Mouse (Mus musculus) midbrain, postnatal 0 days (tissue): ENCODE data around the gene Cdc20b. TPM values are rescaled to one million over a fixed set of nuclear protein-coding genes. Genes with fewer than 3 reads are reported as not detected.

Experiments
- ATAC-seq: fragments of 200-750 bp; cut with Nextera tagmentation; 2 replicates; pipeline ENCODE4 v1.8.0; 2017; ENCODE audit warnings: moderate number of reproducible peaks, mild to moderate bottlenecking, moderate TSS enrichment, moderate library complexity; ENCODE audit not compliant: low FRiP score
- DNase-seq: peaks from one replicate; pipeline ENCODE4 v3.0.0-alpha.2; 2015; ENCODE audit warnings: low spot score
- H3K27ac ChIP-seq: fragments of 300-500 bp; sonication (generic); 2 replicates; pipeline ENCODE4 v1.5.1; 2014; ENCODE audit warnings: low read depth, mild to moderate bottlenecking, low read length, mixed read lengths
- H3K27me3 ChIP-seq: fragments of 300-500 bp; sonication (generic); 2 replicates; pipeline ENCODE4 v1.6.1; 2014; ENCODE audit warnings: low read length, control low read depth, mixed read lengths; ENCODE audit not compliant: insufficient read depth
- H3K36me3 ChIP-seq: fragments of 300-500 bp; sonication (generic); 2 replicates; pipeline ENCODE4 v1.6.1; 2014; ENCODE audit warnings: low read length, control low read depth, mixed read lengths; ENCODE audit not compliant: insufficient read depth
- H3K4me1 ChIP-seq: fragments of 300-500 bp; sonication (generic); 2 replicates; pipeline ENCODE4 v1.6.1; 2014; ENCODE audit warnings: mild to moderate bottlenecking, control low read depth, antibody characterized with exemption, low read length, mixed read lengths; ENCODE audit not compliant: insufficient read depth
- H3K4me2 ChIP-seq: fragments of 300-500 bp; sonication (generic); 2 replicates; pipeline ENCODE4 v1.6.1; 2014; ENCODE audit warnings: low read depth, mild to moderate bottlenecking, low read length, mixed read lengths; ENCODE audit not compliant: poor library complexity, severe bottlenecking
- H3K4me3 ChIP-seq: fragments of 300-500 bp; sonication (generic); 2 replicates; pipeline ENCODE4 v1.5.1; 2014; ENCODE audit warnings: low read depth, mild to moderate bottlenecking, low read length, moderate library complexity
- H3K9ac ChIP-seq: fragments of 300-500 bp; sonication (generic); replicated peaks from 2 replicates; pipeline ENCODE4 v1.6.1; 2014; ENCODE audit warnings: mild to moderate bottlenecking, low read length, moderate library complexity, mixed read lengths; ENCODE audit not compliant: poor library complexity, severe bottlenecking
- H3K9me3 ChIP-seq: fragments of 300-500 bp; sonication (generic); 2 replicates; pipeline ENCODE4 v1.6.1; 2016; ENCODE audit warnings: low read length, control low read depth
- CTCF ChIP-seq: IDR thresholded peaks from 2 replicates; pipeline ENCODE4 v1.5.1; 2016; ENCODE audit warnings: antibody characterized with exemption, mild to moderate bottlenecking
- WGBS: fragments of 180-500 bp; shearing (Covaris S2); extraction: QIAGEN DNeasy Blood & Tissue Kit; methylation state at CpG from one replicate; pipeline ENCODE4 v1.1.7; 2014; 5-methylcytosine and 5-hydroxymethylcytosine counted together
- polyA plus RNA-seq: library from polyadenylated mRNA; unstranded; fragments of >200 nt; fragmentation: Nextera tagmentation; extraction: Ambion mirVana; gene quantifications from 2 replicates; pipeline ENCODE4 v1.2.1, GENCODE M21; 2015
- total RNA-seq: library from RNA; depleted of rRNA; stranded (reverse); fragments of >200 nt; gene quantifications from 2 replicates; pipeline ENCODE4 v1.2.3, GENCODE M21; 2014

The Cdc20b gene
- total and polyA plus RNA-seq, 2 experiments from 2014 or later = 0.15 to 2.0 TPM

- no peaks in the 10 kb centered on the region for H3K4me1 ChIP-seq
- peak within 1 kb of the TSS; percentile 50 for H3K9ac ChIP-seq
- H3K27me3 ChIP-seq = no peaks in the 10 kb centered on the region
- TF ChIP-seq CTCF = peak; percentile 78
- H3K36me3 ChIP-seq = no peaks in the 10 kb centered on the region
- H3K4me2 ChIP-seq = peak within 1 kb of the TSS; percentile 70
- H3K9me3 ChIP-seq = no peaks in the 10 kb centered on the region
- ATAC-seq (peak; percentile 84), DNase-seq (peak; percentile 83)
- 4% methylated on average over 21 of the region's 21 CpGs for WGBS
- peak within 1 kb of the TSS; percentile 45 for H3K4me3 ChIP-seq
- 0 out of 2 replicates have a peak within 1 kb of the TSS, but pooled peaks have one; percentile 6 for H3K27ac ChIP-seq
Measured at GRCm38 (mm10) chr13:113046211-113046883, 11.4 kb downstream of the Cdc20b start, which contains the start of gene Gpx8. Gene Gpx8 (minus strand): TSS chr13:113046410.

GRCm38 (mm10) chr13:113047018-113047417, 12.1 kb downstream of the Cdc20b start:
- no peak for TF ChIP-seq CTCF
- no peaks in the 10 kb centered on the region for H3K27me3 ChIP-seq
- DNase-seq = no peak
- peak overlapping the region; percentile 70; the same call in 1 of the 2 replicates for H3K4me2 ChIP-seq
- no peaks in the 10 kb centered on the region for H3K4me1 ChIP-seq
- peak; percentile 65 for ATAC-seq
- H3K4me3 ChIP-seq = no peak overlapping the region
- no peak overlapping the region for H3K27ac ChIP-seq
- no peaks in the 10 kb centered on the region for H3K36me3 ChIP-seq
- 0 out of 2 replicates have a peak overlapping the region, but pooled peaks have one; percentile 8 for H3K9ac ChIP-seq
- no peaks in the 10 kb centered on the region for H3K9me3 ChIP-seq

- no peaks in the 10 kb centered on the region for H3K27me3 ChIP-seq
- H3K9me3 ChIP-seq = no peaks in the 10 kb centered on the region
- DNase-seq = peak; percentile 21
- H3K4me1 ChIP-seq = no peaks in the 10 kb centered on the region
- no peak overlapping the region for H3K4me3 ChIP-seq
- H3K4me2 ChIP-seq = no peak overlapping the region
- H3K9ac ChIP-seq = no peak overlapping the region
- no peak overlapping the region for H3K27ac ChIP-seq
- H3K36me3 ChIP-seq = no peaks in the 10 kb centered on the region
- 79% methylated on average over 3 of the region's 3 CpGs for WGBS
- no peak for ATAC-seq
- peak; percentile 54 for TF ChIP-seq CTCF
Measured at GRCm38 (mm10) chr13:113047647-113048046, 12.7 kb downstream of the Cdc20b start.

- DNase-seq = no peak
- Histone ChIP-seq H3K27me3 (no peaks in the 10 kb centered on the region), H3K9ac (no peak overlapping the region), H3K27ac (no peak overlapping the region), H3K4me2 (no peak overlapping the region), H3K36me3 (no peaks in the 10 kb centered on the region), H3K4me3 (no peak overlapping the region), H3K9me3 (no peaks in the 10 kb centered on the region), H3K4me1 (no peaks in the 10 kb centered on the region)
- no peak for TF ChIP-seq CTCF
- ATAC-seq = no peak
- 91% methylated on average over 8 of the region's 8 CpGs for WGBS
Measured at GRCm38 (mm10) chr13:113054230-113054629, 19.3 kb downstream of the Cdc20b start.

- Histone ChIP-seq H3K27me3 (no peaks in the 10 kb centered on the region), H3K36me3 (no peaks in the 10 kb centered on the region), H3K27ac (no peak overlapping the region), H3K9me3 (no peaks in the 10 kb centered on the region), H3K4me2 (no peak overlapping the region), H3K4me3 (no peak overlapping the region), H3K4me1 (no peaks in the 10 kb centered on the region), H3K9ac (no peak overlapping the region)
- no peak for ATAC-seq
- 37% methylated on average over 8 of the region's 8 CpGs for WGBS
- DNase-seq = peak; percentile 49
- peak; percentile 81 for TF ChIP-seq CTCF
Measured at GRCm38 (mm10) chr13:113055826-113056225, 20.9 kb downstream of the Cdc20b start.

- no peaks in the 10 kb centered on the region for H3K9me3 ChIP-seq
- H3K27ac ChIP-seq = no peak overlapping the region
- no peak overlapping the region for H3K9ac ChIP-seq
- ATAC-seq = no peak
- WGBS = 94% methylated on average over 6 of the region's 6 CpGs
- no peak overlapping the region for H3K4me2 ChIP-seq
- no peak for DNase-seq
- TF ChIP-seq CTCF = no peak
- H3K4me1 ChIP-seq = no peaks in the 10 kb centered on the region
- H3K36me3 ChIP-seq = no peaks in the 10 kb centered on the region
- H3K27me3 ChIP-seq = no peaks in the 10 kb centered on the region
- no peak overlapping the region for H3K4me3 ChIP-seq
Measured at GRCm38 (mm10) chr13:113061746-113062145, 26.8 kb downstream of the Cdc20b start.
